Mouse (Mus musculus): ENCODE measurements at regions not wholly inside any gene's neighbourhood (a gene's known extent, or its start where the extent isn't known, plus 50 kb on each side); places are given as distances from the start of the nearest gene placed in this dataset.
"Not testable (repeated sequence)": the region's sequence is repeated elsewhere in the genome, so short reads cannot be mapped to it uniquely, and the experiment has no call there.

- dilution Hi-C loops (cut with MboI; ENCODE audit: extremely low pct_ligation_motif_present, extremely low pct_unique_long_range_greater_than_20kb, low sequenced_read_pairs), result no loop called here
- no peaks in the 10 kb centered on the region for H3K9me3 ChIP-seq (replicated peaks; ENCODE audit: low read length)
Observed at GRCm38 (mm10) chr6:109948928-109949327, 696.5 kb upstream of the Grm7 start.

GRCm38 (mm10) chr6:109957901-109958300 lies 687.5 kb upstream of the Grm7 start:
- H3K36me3 ChIP-seq (replicated peaks in 1 of 2; ENCODE audit: control insufficient read depth in 1 of 2, insufficient read depth in 1 of 2, low read length in 1 of 2); H3K4me2 ChIP-seq (ENCODE audit: insufficient read depth, low read depth, poor library complexity, severe bottlenecking); dilution Hi-C loops (cut with MboI; ENCODE audit: extremely low pct_ligation_motif_present, extremely low pct_unique_long_range_greater_than_20kb, low sequenced_read_pairs); H3K27me3 ChIP-seq (replicated peaks); H3K9me3 ChIP-seq (replicated peaks; ENCODE audit: low read length); H3K9ac ChIP-seq (ENCODE audit: insufficient read depth, low read depth); H3K4me3 ChIP-seq (replicated peaks in 1 of 3; ENCODE audit: low read depth in 2 of 3, low read length in 2 of 3, poor library complexity in 1 of 3); H3K27ac ChIP-seq (ENCODE audit: insufficient read depth, low read depth); H3K4me1 ChIP-seq (ENCODE audit: control insufficient read depth in 1 of 2, insufficient read depth in 2 of 2); H3K79me2 ChIP-seq (replicated peaks; ENCODE audit: control insufficient read depth, extremely low read depth, insufficient read depth, poor library complexity, severe bottlenecking); in situ Hi-C loops (cut with MboI; ENCODE audit: low pct_ligation_motif_present, low pct_unique_long_range_greater_than_20kb, low sequenced_read_pairs); DNase-seq (ENCODE audit: extremely low read depth): not testable (repeated sequence)

More at GRCm38 (mm10) chr6:109948928-109949327, 696.5 kb upstream of the Grm7 start:
- Histone ChIP-seq H3K4me2 (ENCODE audit: insufficient read depth, low read depth, poor library complexity, severe bottlenecking) (no peak overlapping the region), H3K4me3 (replicated peaks in 1 of 3; ENCODE audit: low read depth in 2 of 3, low read length in 2 of 3, poor library complexity in 1 of 3) (no peak overlapping the region), H3K27ac (ENCODE audit: insufficient read depth, low read depth) (no peak overlapping the region), H3K4me1 (ENCODE audit: control insufficient read depth in 1 of 2, insufficient read depth in 2 of 2) (no peaks in the 10 kb centered on the region), H3K9ac (ENCODE audit: insufficient read depth, low read depth) (no peak overlapping the region), H3K27me3 (replicated peaks) (no peaks in the 10 kb centered on the region), H3K79me2 (replicated peaks; ENCODE audit: control insufficient read depth, extremely low read depth, insufficient read depth, poor library complexity, severe bottlenecking) (no peaks in the 10 kb centered on the region), H3K36me3 (replicated peaks in 1 of 2; ENCODE audit: control insufficient read depth in 1 of 2, insufficient read depth in 1 of 2, low read length in 1 of 2) (no peaks in the 10 kb centered on the region)
- in situ Hi-C loops (cut with MboI; ENCODE audit: low pct_ligation_motif_present, low pct_unique_long_range_greater_than_20kb, low sequenced_read_pairs), result no loop called here
- TF ChIP-seq HCFC1 (IDR thresholded peaks at IDR 0.05; ENCODE audit: low read depth, low read length) (no peak), KAT2A (IDR thresholded peaks at IDR 0.05; ENCODE audit: insufficient replicate concordance, low read length) (no peak), CTCF (conservative IDR thresholded peaks at IDR 0.05 in 1 of 2, IDR thresholded peaks at IDR 0.05 in 1 of 2; ENCODE audit: low read depth in 2 of 2, low read length in 2 of 2) (no peak), EP300 (IDR thresholded peaks at IDR 0.05; ENCODE audit: low read length) (no peak), MYC (IDR thresholded peaks at IDR 0.05; ENCODE audit: low read depth, low read length) (no peak), ETS1 (conservative IDR thresholded peaks at IDR 0.05; ENCODE audit: low read depth, low read length) (no peak), JUN (IDR thresholded peaks at IDR 0.05; ENCODE audit: insufficient read depth, low read depth, low read length) (no peak), SMC3 (IDR thresholded peaks at IDR 0.05; ENCODE audit: low read depth, low read length) (no peak), TBP (conservative IDR thresholded peaks at IDR 0.05; ENCODE audit: low read depth, low read length) (no peak), UBTF (IDR thresholded peaks at IDR 0.05; ENCODE audit: low read depth, low read length) (no peak), IRF4 (IDR thresholded peaks at IDR 0.05; ENCODE audit: low read depth, low read length) (no peak), CHD1 (IDR thresholded peaks at IDR 0.05; ENCODE audit: low read depth, low read length) (no peak), GABPA (IDR thresholded peaks at IDR 0.05; ENCODE audit: insufficient replicate concordance, low read depth, low read length) (no peak), SIN3A (IDR thresholded peaks at IDR 0.05; ENCODE audit: low read length) (no peak), JUND (conservative IDR thresholded peaks at IDR 0.05; ENCODE audit: low read depth, low read length) (no peak), ZKSCAN1 (IDR thresholded peaks at IDR 0.05; ENCODE audit: borderline replicate concordance, low read depth, low read length) (no peak), POLR2AphosphoS2 (IDR thresholded peaks at IDR 0.05; ENCODE audit: low read depth, low read length) (no peak), MEF2A (IDR thresholded peaks at IDR 0.05; ENCODE audit: borderline replicate concordance, low read depth, low read length) (no peak)
- DNase-seq (ENCODE audit: extremely low read depth), result no peak
